Mouse (Mus musculus) T-helper 1 cell (primary cell): ENCODE measurements around the gene Olfr344.

Experiments used
- in situ Hi-C: fragments of 300-600 bp; cut with MboI, MseI; formaldehyde crosslinking; loops from one replicate; pipeline ENCODE4 v1.15.1; 2025; ENCODE audit warnings: high pct_unique_total_duplicates

Olfr344 gene

GRCm38 (mm10) chr2:36566362-36566761, at the start of gene Olfr344:
Gene Olfr344, plus strand, starts transcription at chr2:36566662.
- in situ Hi-C loops: no loop called here

- in situ Hi-C loops: no loop called here
Measured at GRCm38 (mm10) chr2:36524698-36525097, 41.8 kb upstream of the Olfr344 start, which contains the start of gene Olfr342. Gene Olfr342, plus strand, starts transcription at chr2:36524998.

- in situ Hi-C loops: no loop called here
Measured at GRCm38 (mm10) chr2:36565156-36565555, 1.3 kb upstream of the Olfr344 start.

- in situ Hi-C loops: no loop called here
Measured at GRCm38 (mm10) chr2:36567022-36567421, 560 bp downstream of the Olfr344 start.

- in situ Hi-C loops: no loop called here
Measured at GRCm38 (mm10) chr2:36567845-36568244, 1.4 kb downstream of the Olfr344 start.
